Mouse (Mus musculus) heart, postnatal 0 days (tissue): ENCODE measurements around the gene Cacnb1.
A peak's percentile ranks its signal among the peaks of the same experiment; 100 is the strongest.

Source experiments
- CTCF ChIP-seq: IDR thresholded peaks from 2 replicates; pipeline ENCODE4 v1.5.1; 2016; ENCODE audit warnings: antibody characterized with exemption, control low read depth, low read depth
- EP300 ChIP-seq: IDR thresholded peaks from 2 replicates; pipeline ENCODE4 v1.6.1; 2016; ENCODE audit warnings: antibody characterized with exemption, low read depth

- TF ChIP-seq CTCF (peak; percentile 46), EP300 (no peak)
Measured at GRCm38 (mm10) chr11:98018858-98019641, 3.8 kb downstream of the Cacnb1 start.
